Mouse (Mus musculus): ENCODE measurements around the gene Plekho1.
A peak's percentile ranks its signal among the peaks of the same experiment; 100 is the strongest.

DNA sequence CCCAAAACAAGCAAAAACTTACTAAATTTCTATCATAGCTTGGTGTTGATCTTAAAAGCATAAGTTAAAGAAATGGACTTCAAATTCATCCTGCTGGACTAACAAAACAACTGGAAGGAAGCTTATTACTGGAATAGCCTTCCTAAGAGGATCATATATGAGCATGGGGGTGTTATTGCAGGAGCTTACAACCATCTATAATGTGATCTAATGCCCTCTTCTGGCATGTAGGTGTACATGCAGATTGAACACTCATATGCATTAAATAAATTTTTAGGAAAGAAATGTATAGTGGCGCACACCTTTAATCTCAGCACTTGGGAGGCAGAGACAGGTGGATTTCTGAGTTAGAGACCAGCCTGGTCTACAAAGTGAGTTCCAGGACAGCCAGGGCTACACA, 36.0 kb downstream of the Plekho1 start:
- TF ChIP-seq EP300 (IDR thresholded peaks at IDR 0.05; ENCODE audit: insufficient read depth, low read depth, low read length) (no peak), CTCF (IDR thresholded peaks at IDR 0.05) (peak; percentile 53), POLR2A (IDR thresholded peaks at IDR 0.05; ENCODE audit: insufficient read depth, low read depth, low read length) (no peak)

Data from heart, adult 2 months (tissue).